Comparison of ENCODE assay signal across 15 mouse cellular contexts in genomic region chr7:82727066-82727465, GRCm38 (mm10).
"Had no signal": no experiment of that assay in that cellular context is flagged by ENCODE, and none has a peak within 500 bp of the region (broad histone marks: within the 10 kb centered on the region; RNA-seq: fewer than 3 reads in every experiment).

No protein-coding gene starts in this region.

- H3K27ac ChIP-seq: liver, embryonic 15.5 days; lung, embryonic 15.5 days; macrophage; midbrain, embryonic 13.5 days; midbrain, embryonic 15.5 days; neural tube, embryonic 12.5 days; stomach, embryonic 15.5 days had no signal

- DNase-seq: liver, postnatal 0 days; lung, postnatal 14 days; lung, postnatal 36 days; right cerebral cortex, postnatal 14 days; thymus, adult 18-20 months; thymus, postnatal 14 days; thymus, postnatal 36 days had no signal

- ATAC-seq: liver, postnatal 0 days; midbrain, embryonic 13.5 days; midbrain, embryonic 15.5 days had no signal

- H3K4me1 ChIP-seq: liver, embryonic 15.5 days; lung, embryonic 15.5 days; stomach, embryonic 15.5 days had no signal

- H3K27me3 ChIP-seq: liver, embryonic 15.5 days; lung, embryonic 15.5 days; megakaryocyte, embryonic 14.5 days; midbrain, embryonic 13.5 days; midbrain, embryonic 15.5 days; neural tube, embryonic 12.5 days; stomach, embryonic 15.5 days had no signal

- H3K9ac ChIP-seq: liver, embryonic 15.5 days; liver, postnatal 0 days; lung, embryonic 15.5 days; midbrain, embryonic 13.5 days; midbrain, embryonic 15.5 days; neural tube, embryonic 12.5 days; stomach, embryonic 15.5 days had no signal

- H3K36me3 ChIP-seq: liver, embryonic 15.5 days; lung, embryonic 15.5 days; midbrain, embryonic 13.5 days; midbrain, embryonic 15.5 days; neural tube, embryonic 12.5 days; stomach, embryonic 15.5 days had no signal

- H3K4me2 ChIP-seq: liver, embryonic 15.5 days; lung, embryonic 15.5 days; midbrain, embryonic 13.5 days; midbrain, embryonic 15.5 days; neural tube, embryonic 12.5 days; stomach, embryonic 15.5 days had no signal

- H3K9me3 ChIP-seq: liver, embryonic 15.5 days; lung, embryonic 15.5 days; megakaryocyte, embryonic 14.5 days; midbrain, embryonic 13.5 days; midbrain, embryonic 15.5 days; neural tube, embryonic 12.5 days; stomach, embryonic 15.5 days had no signal

- H3K4me3 ChIP-seq: liver, embryonic 15.5 days; lung, embryonic 15.5 days; megakaryocyte, embryonic 14.5 days; midbrain, embryonic 13.5 days; midbrain, embryonic 15.5 days; neural tube, embryonic 12.5 days; stomach, embryonic 15.5 days had no signal
